Mouse (Mus musculus): ENCODE measurements around the gene Mfge8.

GRCm38 (mm10) chr7:79171782-79172181 lies 22.9 kb upstream of the Mfge8 start:
- TF ChIP-seq CTCF (IDR thresholded peaks at IDR 0.05; ENCODE audit: borderline replicate concordance, insufficient read depth, low read depth, low read length) (no peak), POLR2A (IDR thresholded peaks at IDR 0.05; ENCODE audit: borderline replicate concordance, insufficient read depth, low read length) (no peak)
